Mouse (Mus musculus): ENCODE measurements around the gene Lrfn2. TPM values are rescaled to one million over a fixed set of nuclear protein-coding genes. Genes with fewer than 3 reads are reported as not detected.

Lrfn2 gene
- total RNA-seq, 2 experiments from 2014 or later = 36.6 to 42.2 TPM

Small RNA genes within 50 kb of the gene (microRNA-seq; reads per million reads assigned to microRNA genes)
- gene Gm44304 = 0 reads per million in 2 experiments

Measured in layer of hippocampus, postnatal 36 days (tissue).